Mouse (Mus musculus): ENCODE results near the gene Lmf2. TPM values are rescaled to one million over a fixed set of nuclear protein-coding genes. Genes with fewer than 3 reads are reported as not detected.

Lmf2 gene
- polyA plus RNA-seq, 1 experiment: 40.2 TPM

GRCm38 (mm10) chr15:89340136-89340535 lies 15.3 kb downstream of the Lmf2 start:
- no peak for DNase-seq
- H3K4me3 ChIP-seq (ENCODE audit: insufficient read depth, low read depth, low read length): no peak overlapping the region
- WGBS: 59% methylated on average over 3 of the region's 3 CpGs
- H3K36me3 ChIP-seq (ENCODE audit: control insufficient read depth, insufficient read depth, low read length): peaks cover 11% of the 10 kb centered on the region; the same call in 1 of the 2 replicates
- no peak overlapping the region for H3K27ac ChIP-seq (ENCODE audit: insufficient read depth, low read depth, low read length)
- H3K4me1 ChIP-seq (ENCODE audit: control insufficient read depth, insufficient read depth, low read length): no peaks in the 10 kb centered on the region; the same call in 1 of the 2 replicates
- no peaks in the 10 kb centered on the region for H3K27me3 ChIP-seq (replicated peaks; ENCODE audit: control insufficient read depth, insufficient read depth, low read length)
- TF ChIP-seq POLR2A (IDR thresholded peaks at IDR 0.05; ENCODE audit: low read depth, low read length) (no peak), CTCF (conservative IDR thresholded peaks at IDR 0.05; ENCODE audit: insufficient read depth, insufficient read length, low read depth, low read length) (no peak)

- DNase-seq: no peak
- no peak overlapping the region for H3K27ac ChIP-seq (ENCODE audit: insufficient read depth, low read depth, low read length)
- H3K36me3 ChIP-seq (ENCODE audit: control insufficient read depth, insufficient read depth, low read length): peaks cover 11% of the 10 kb centered on the region; the same call in 1 of the 2 replicates
- WGBS: 73% methylated on average over 2 of the region's 2 CpGs
- H3K4me3 ChIP-seq (ENCODE audit: insufficient read depth, low read depth, low read length): no peak overlapping the region
- H3K27me3 ChIP-seq (replicated peaks; ENCODE audit: control insufficient read depth, insufficient read depth, low read length): no peaks in the 10 kb centered on the region
- TF ChIP-seq CTCF (conservative IDR thresholded peaks at IDR 0.05; ENCODE audit: insufficient read depth, insufficient read length, low read depth, low read length) (no peak), POLR2A (IDR thresholded peaks at IDR 0.05; ENCODE audit: low read depth, low read length) (no peak)
- H3K4me1 ChIP-seq (ENCODE audit: control insufficient read depth, insufficient read depth, low read length): no peaks in the 10 kb centered on the region; the same call in 1 of the 2 replicates
Measured at GRCm38 (mm10) chr15:89339696-89340095, 15.8 kb downstream of the Lmf2 start.

- TF ChIP-seq CTCF (conservative IDR thresholded peaks at IDR 0.05; ENCODE audit: insufficient read depth, insufficient read length, low read depth, low read length) (no peak), POLR2A (IDR thresholded peaks at IDR 0.05; ENCODE audit: low read depth, low read length) (peak; percentile 64)
- Histone ChIP-seq H3K36me3 (ENCODE audit: control insufficient read depth, insufficient read depth, low read length) (peaks cover 11% of the 10 kb centered on the region; the same call in 1 of the 2 replicates), H3K4me1 (ENCODE audit: control insufficient read depth, insufficient read depth, low read length) (peaks cover 4% of the 10 kb centered on the region; the same call in 1 of the 2 replicates), H3K4me3 (ENCODE audit: insufficient read depth, low read depth, low read length) (peak overlapping the region; percentile 54), H3K27me3 (replicated peaks; ENCODE audit: control insufficient read depth, insufficient read depth, low read length) (no peaks in the 10 kb centered on the region), H3K27ac (ENCODE audit: insufficient read depth, low read depth, low read length) (peak overlapping the region; percentile 77)
- DNase-seq: peak; percentile 49
- 60% methylated on average over 14 of the region's 14 CpGs for WGBS
Measured at GRCm38 (mm10) chr15:89336422-89336821, 19.0 kb downstream of the Lmf2 start.

- no peaks in the 10 kb centered on the region for H3K27me3 ChIP-seq (replicated peaks; ENCODE audit: control insufficient read depth, insufficient read depth, low read length)
- H3K4me1 ChIP-seq (ENCODE audit: control insufficient read depth, insufficient read depth, low read length): peaks cover 4% of the 10 kb centered on the region; the same call in 1 of the 2 replicates
- peak overlapping the region; percentile 54 for H3K4me3 ChIP-seq (ENCODE audit: insufficient read depth, low read depth, low read length)
- no peak for TF ChIP-seq CTCF (conservative IDR thresholded peaks at IDR 0.05; ENCODE audit: insufficient read depth, insufficient read length, low read depth, low read length)
- peak; percentile 16 for TF ChIP-seq POLR2A (IDR thresholded peaks at IDR 0.05; ENCODE audit: low read depth, low read length)
- peak overlapping the region; percentile 77 for H3K27ac ChIP-seq (ENCODE audit: insufficient read depth, low read depth, low read length)
- H3K36me3 ChIP-seq (ENCODE audit: control insufficient read depth, insufficient read depth, low read length): peaks cover 11% of the 10 kb centered on the region; the same call in 1 of the 2 replicates
- 52% methylated on average over 17 of the region's 17 CpGs for WGBS
- DNase-seq: peak; percentile 56
Measured at GRCm38 (mm10) chr15:89334774-89335537, 20.5 kb downstream of the Lmf2 start.

DNA sequence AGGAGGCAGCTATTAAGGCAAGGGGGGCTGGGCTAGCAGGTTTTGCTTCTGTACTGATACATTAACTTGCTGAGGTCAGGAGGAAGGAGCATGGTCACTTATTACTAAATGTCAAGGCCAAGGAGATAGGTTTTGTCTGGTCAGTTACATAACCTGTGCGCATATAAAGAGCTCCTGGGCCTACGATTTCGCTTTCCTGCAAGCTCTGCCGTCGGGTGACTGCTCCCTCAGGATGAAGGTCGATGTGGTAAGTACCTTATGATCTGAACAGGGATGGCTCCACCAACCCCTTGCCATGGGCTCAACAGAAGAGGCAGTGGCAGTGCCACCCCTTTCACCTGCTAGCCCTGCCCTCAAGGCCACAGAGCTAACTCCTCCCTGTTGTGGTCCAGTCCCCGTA lies 21.2 kb downstream of the Lmf2 start, which contains the start of gene Miox:
Gene Miox (plus strand): TSS at position 128 of the 400 bp plus-strand sequence.
- Histone ChIP-seq H3K27me3 (replicated peaks; ENCODE audit: control insufficient read depth, insufficient read depth, low read length) (no peaks in the 10 kb centered on the region), H3K4me3 (ENCODE audit: insufficient read depth, low read depth, low read length) (peak within 1 kb of the TSS; percentile 54), H3K4me1 (ENCODE audit: control insufficient read depth, insufficient read depth, low read length) (peaks cover 4% of the 10 kb centered on the region; the same call in 1 of the 2 replicates), H3K27ac (ENCODE audit: insufficient read depth, low read depth, low read length) (peak within 1 kb of the TSS; percentile 77), H3K36me3 (ENCODE audit: control insufficient read depth, insufficient read depth, low read length) (peaks cover 11% of the 10 kb centered on the region; the same call in 1 of the 2 replicates)
- peak; percentile 93 for DNase-seq
- 59% methylated on average over 7 of the region's 7 CpGs for WGBS
- TF ChIP-seq POLR2A (IDR thresholded peaks at IDR 0.05; ENCODE audit: low read depth, low read length) (peak; percentile 97), CTCF (conservative IDR thresholded peaks at IDR 0.05; ENCODE audit: insufficient read depth, insufficient read length, low read depth, low read length) (no peak)

GRCm38 (mm10) chr15:89326441-89326840 lies 29.0 kb downstream of the Lmf2 start:
- TF ChIP-seq CTCF (conservative IDR thresholded peaks at IDR 0.05; ENCODE audit: insufficient read depth, insufficient read length, low read depth, low read length): no peak
- Histone ChIP-seq H3K36me3 (ENCODE audit: control insufficient read depth, insufficient read depth, low read length) (no peaks in the 10 kb centered on the region), H3K4me3 (ENCODE audit: insufficient read depth, low read depth, low read length) (no peak overlapping the region), H3K4me1 (ENCODE audit: control insufficient read depth, insufficient read depth, low read length) (no peaks in the 10 kb centered on the region; the same call in 1 of the 2 replicates), H3K27ac (ENCODE audit: insufficient read depth, low read depth, low read length) (peak overlapping the region; percentile 42; the same call in 1 of the 2 replicates), H3K27me3 (replicated peaks; ENCODE audit: control insufficient read depth, insufficient read depth, low read length) (no peaks in the 10 kb centered on the region)
- WGBS: 36% methylated on average over 5 of the region's 5 CpGs
- DNase-seq: peak; percentile 90

DNA sequence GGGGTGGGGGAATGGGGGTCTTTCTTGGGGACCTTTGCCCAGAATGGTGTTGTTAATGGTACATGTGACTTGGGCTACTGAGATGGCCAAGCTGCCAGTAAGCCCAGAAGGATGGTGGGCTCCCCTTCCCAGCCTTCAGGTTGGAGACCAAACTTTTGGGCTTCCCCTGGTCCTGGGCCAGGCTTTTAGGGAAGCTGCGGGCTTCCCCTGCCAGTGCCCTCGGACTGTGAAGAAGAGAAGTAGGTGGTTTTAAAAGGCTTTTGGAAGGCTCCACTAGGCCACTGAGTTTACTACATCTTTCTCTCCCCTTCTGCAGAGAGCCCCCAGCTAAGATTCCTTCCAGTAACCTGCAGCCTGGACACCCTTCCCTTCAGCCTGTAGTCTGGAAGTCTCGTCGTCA lies 31.8 kb downstream of the Lmf2 start:
- WGBS: 86% methylated on average over 4 of the region's 4 CpGs
- TF ChIP-seq POLR2A (IDR thresholded peaks at IDR 0.05; ENCODE audit: low read depth, low read length): no peak
- TF ChIP-seq CTCF (conservative IDR thresholded peaks at IDR 0.05; ENCODE audit: insufficient read depth, insufficient read length, low read depth, low read length): no peak
- no peak overlapping the region for H3K4me3 ChIP-seq (ENCODE audit: insufficient read depth, low read depth, low read length)

More for the DNA sequence above, 31.8 kb downstream of the Lmf2 start:
- H3K36me3 ChIP-seq (ENCODE audit: control insufficient read depth, insufficient read depth, low read length): no peaks in the 10 kb centered on the region
- no peak for DNase-seq
- H3K4me1 ChIP-seq (ENCODE audit: control insufficient read depth, insufficient read depth, low read length): no peaks in the 10 kb centered on the region; the same call in 1 of the 2 replicates
- no peaks in the 10 kb centered on the region for H3K27me3 ChIP-seq (replicated peaks; ENCODE audit: control insufficient read depth, insufficient read depth, low read length)
- no peak overlapping the region for H3K27ac ChIP-seq (ENCODE audit: insufficient read depth, low read depth, low read length)

All from kidney, adult 2 months (tissue).